Mouse (Mus musculus): Measurements from ENCODE around the gene Gm4027. TPM values are rescaled to one million over a fixed set of nuclear protein-coding genes. Genes with fewer than 3 reads are reported as not detected.

The Gm4027 gene
- not detected in 2 replicates for polyA plus RNA-seq (2012; rRNA removed)

GRCm38 (mm10) chr12:87618569-87618968, at the start of gene Gm4027:
Gene Gm4027, plus strand, starts transcription at chr12:87618869.

GRCm38 (mm10) chr12:87602388-87602787, 16.3 kb upstream of the Gm4027 start, which contains the start of gene Oog1:
Gene Oog1, plus strand, starts transcription at chr12:87602688.

GRCm38 (mm10) chr12:87644520-87644919, 25.9 kb downstream of the Gm4027 start, which contains the start of gene Gm16381:
Gene Gm16381, minus strand, starts transcription at chr12:87644620.

Other genes with a start within 250 kb of the Gm4027 start
- 9.6 and 14.0 TPM in 2 replicates for gene Sptlc2, start 230.5 kb upstream of the Gm4027 start, polyA plus RNA-seq (2012; rRNA removed)
- 1.1 and 2.8 TPM in 2 replicates for gene Slirp, start 175.0 kb upstream of the Gm4027 start, polyA plus RNA-seq (2012; rRNA removed)
- 5.4 and 5.6 TPM in 2 replicates for gene Alkbh1, start 174.9 kb upstream of the Gm4027 start, polyA plus RNA-seq (2012; rRNA removed)
- 0.82 and 1.9 TPM in 2 replicates for gene Snw1, start 146.6 kb upstream of the Gm4027 start, polyA plus RNA-seq (2012; rRNA removed)
- not detected in 2 replicates for gene Gm5788, start 124.1 kb upstream of the Gm4027 start, polyA plus RNA-seq (2012; rRNA removed)
- not detected in 2 replicates for gene Gm8300, start 104.6 kb upstream of the Gm4027 start, polyA plus RNA-seq (2012; rRNA removed)
- not detected in 2 replicates for gene Oog1, start 16.2 kb upstream of the Gm4027 start, polyA plus RNA-seq (2012; rRNA removed)
- not detected in 2 replicates for gene Gm16381, start 25.8 kb downstream of the Gm4027 start, polyA plus RNA-seq (2012; rRNA removed)
- gene Gm21319, start 156.9 kb downstream of the Gm4027 start, polyA plus RNA-seq (2012; rRNA removed) = not detected in 2 replicates
- gene Gm21936, start 176.6 kb downstream of the Gm4027 start, polyA plus RNA-seq (2012; rRNA removed) = not detected in 2 replicates
- not detected in 2 replicates for gene BB287469, start 197.7 kb downstream of the Gm4027 start, polyA plus RNA-seq (2012; rRNA removed)
- not detected in 2 replicates for gene Gm2001, start 223.5 kb downstream of the Gm4027 start, polyA plus RNA-seq (2012; rRNA removed)